Mouse (Mus musculus) large intestine, adult 2 months (tissue): ENCODE measurements around the gene Pi4k2b. TPM values are rescaled to one million over a fixed set of nuclear protein-coding genes. Genes with fewer than 3 reads are reported as not detected.

Experiments
- polyA plus RNA-seq: library from polyadenylated mRNA; depleted of rRNA; stranded (reverse); fragments of >200 nt; gene quantifications from 2 replicates; pipeline ENCODE4 v1.2.3, GENCODE M21; 2012; rRNA removed

The Pi4k2b gene
- polyA plus RNA-seq, 1 experiment: 16.5 TPM

Other genes with a start within 250 kb of the Pi4k2b start
- 1.4 and 1.6 TPM in 2 replicates for gene Lgi2, start 175.1 kb upstream of the Pi4k2b start, polyA plus RNA-seq
- 6.3 and 10.8 TPM in 2 replicates for gene Sepsecs, start 71.9 kb upstream of the Pi4k2b start, polyA plus RNA-seq
- 4.9 and 7.2 TPM in 2 replicates for gene Zcchc4, start 33.8 kb downstream of the Pi4k2b start, polyA plus RNA-seq
- 13.5 and 16.1 TPM in 2 replicates for gene Anapc4, start 92.4 kb downstream of the Pi4k2b start, polyA plus RNA-seq